Mouse (Mus musculus): ENCODE results near the gene Phrf1. TPM values are rescaled to one million over a fixed set of nuclear protein-coding genes. Genes with fewer than 3 reads are reported as not detected.

The Phrf1 gene
- polyA plus RNA-seq, 1 experiment from 2014 or later, result 78.3 TPM

GRCm38 (mm10) chr7:141264761-141265410 lies 36.3 kb downstream of the Phrf1 start:
- H3K4me3 ChIP-seq (replicated peaks), result peak overlapping the region; percentile 56
- H3K4me1 ChIP-seq, result peaks cover 24% of the 10 kb centered on the region
- ATAC-seq (replicated peaks; ENCODE audit: low FRiP score), result peak; percentile 73
- no peaks in the 10 kb centered on the region for H3K27me3 ChIP-seq
- H3K9me3 ChIP-seq (replicated peaks), result no peaks in the 10 kb centered on the region
- WGBS, result 33% methylated on average over 12 of the region's 12 CpGs
- H3K9ac ChIP-seq, result 0 out of 2 replicates have a peak overlapping the region, but pooled peaks have one; percentile 12
- H3K27ac ChIP-seq, result 0 out of 2 replicates have a peak overlapping the region, but pooled peaks have one; percentile 11
- peaks cover 45% of the 10 kb centered on the region for H3K36me3 ChIP-seq
- H3K4me2 ChIP-seq, result peak overlapping the region; percentile 86

GRCm38 (mm10) chr7:141265411-141265738 lies 36.8 kb downstream of the Phrf1 start:
- Histone ChIP-seq H3K27me3 (no peaks in the 10 kb centered on the region), H3K27ac (peak overlapping the region; percentile 11; the same call in 1 of the 2 replicates), H3K4me3 (replicated peaks) (peak overlapping the region; percentile 56), H3K9ac (0 out of 2 replicates have a peak overlapping the region, but pooled peaks have one; percentile 12), H3K4me1 (peaks cover 24% of the 10 kb centered on the region), H3K36me3 (peaks cover 40% of the 10 kb centered on the region), H3K9me3 (replicated peaks) (no peaks in the 10 kb centered on the region), H3K4me2 (peak overlapping the region; percentile 86)
- WGBS, result 31% methylated on average over 11 of the region's 11 CpGs
- 0 out of 2 replicates have a peak, but pooled peaks have one; percentile 23 for ATAC-seq (replicated peaks; ENCODE audit: low FRiP score)

GRCm38 (mm10) chr7:141265739-141266561 lies 37.4 kb downstream of the Phrf1 start, which contains the start of gene Irf7:
TSS of gene Irf7 (minus strand) at chr7:141266481.
- WGBS, result 4% methylated on average over 25 of the region's 25 CpGs
- ATAC-seq (replicated peaks; ENCODE audit: low FRiP score), result peak; percentile 71
- peak within 1 kb of the TSS; percentile 52 for H3K27ac ChIP-seq

GRCm38 (mm10) chr7:141268466-141269272 lies 40.1 kb downstream of the Phrf1 start:
- H3K27me3 ChIP-seq, result no peaks in the 10 kb centered on the region
- no peak overlapping the region for H3K4me2 ChIP-seq
- ATAC-seq (replicated peaks; ENCODE audit: low FRiP score), result no peak
- H3K9ac ChIP-seq, result no peak overlapping the region
- 71% methylated on average over 24 of the region's 24 CpGs for WGBS
- peaks cover 7% of the 10 kb centered on the region for H3K36me3 ChIP-seq
- H3K4me3 ChIP-seq (replicated peaks), result no peak overlapping the region
- H3K4me1 ChIP-seq, result peaks cover 24% of the 10 kb centered on the region
- no peaks in the 10 kb centered on the region for H3K9me3 ChIP-seq (replicated peaks)
- H3K27ac ChIP-seq, result no peak overlapping the region

More at GRCm38 (mm10) chr7:141265739-141266561, 37.4 kb downstream of the Phrf1 start, which contains the start of gene Irf7:
- Histone ChIP-seq H3K9me3 (replicated peaks) (no peaks in the 10 kb centered on the region), H3K9ac (peak within 1 kb of the TSS; percentile 49), H3K4me1 (peaks cover 24% of the 10 kb centered on the region), H3K36me3 (peaks cover 34% of the 10 kb centered on the region), H3K4me3 (replicated peaks) (peak within 1 kb of the TSS; percentile 56), H3K27me3 (no peaks in the 10 kb centered on the region), H3K4me2 (peak within 1 kb of the TSS; percentile 86)

GRCm38 (mm10) chr7:141269273-141269545 lies 40.6 kb downstream of the Phrf1 start:
- Histone ChIP-seq H3K4me1 (peaks cover 24% of the 10 kb centered on the region), H3K36me3 (peaks cover 2% of the 10 kb centered on the region; the same call in 1 of the 2 replicates), H3K27me3 (no peaks in the 10 kb centered on the region), H3K4me3 (replicated peaks) (no peak overlapping the region), H3K9me3 (replicated peaks) (no peaks in the 10 kb centered on the region), H3K4me2 (no peak overlapping the region), H3K9ac (no peak overlapping the region), H3K27ac (no peak overlapping the region)
- WGBS, result 76% methylated on average over 14 of the region's 14 CpGs
- ATAC-seq (replicated peaks; ENCODE audit: low FRiP score), result no peak

- no peaks in the 10 kb centered on the region for H3K36me3 ChIP-seq
- H3K4me2 ChIP-seq, result no peak overlapping the region
- ATAC-seq (replicated peaks; ENCODE audit: low FRiP score), result no peak
- H3K27ac ChIP-seq, result no peak overlapping the region
- no peak overlapping the region for H3K9ac ChIP-seq
- peaks cover 13% of the 10 kb centered on the region for H3K4me1 ChIP-seq
- no peaks in the 10 kb centered on the region for H3K27me3 ChIP-seq
- 88% methylated on average over 3 of the region's 3 CpGs for WGBS
- H3K4me3 ChIP-seq (replicated peaks), result no peak overlapping the region
- no peaks in the 10 kb centered on the region for H3K9me3 ChIP-seq (replicated peaks)
These were observed 42.0 kb downstream of the Phrf1 start for GRCm38 (mm10) chr7:141270631-141271030.

GRCm38 (mm10) chr7:141275356-141275755 lies 46.8 kb downstream of the Phrf1 start:
- Histone ChIP-seq H3K4me1 (peaks cover 41% of the 10 kb centered on the region), H3K27ac (no peak overlapping the region), H3K27me3 (no peaks in the 10 kb centered on the region), H3K9me3 (replicated peaks) (no peaks in the 10 kb centered on the region), H3K4me2 (no peak overlapping the region), H3K9ac (no peak overlapping the region), H3K4me3 (replicated peaks) (no peak overlapping the region), H3K36me3 (no peaks in the 10 kb centered on the region)
- ATAC-seq (replicated peaks; ENCODE audit: low FRiP score), result no peak
- WGBS, result 85% methylated on average over 9 of the region's 9 CpGs

- no peaks in the 10 kb centered on the region for H3K9me3 ChIP-seq (replicated peaks)
- H3K27me3 ChIP-seq, result no peaks in the 10 kb centered on the region
- ATAC-seq (replicated peaks; ENCODE audit: low FRiP score), result no peak
- peak within 1 kb of the TSS; percentile 52; the same call in 1 of the 2 replicates for H3K27ac ChIP-seq
- H3K4me1 ChIP-seq, result peaks cover 41% of the 10 kb centered on the region
- WGBS, result 31% methylated on average over 11 of the region's 11 CpGs
- H3K9ac ChIP-seq, result 0 out of 2 replicates have a peak within 1 kb of the TSS, but pooled peaks have one; percentile 12
- H3K36me3 ChIP-seq, result no peaks in the 10 kb centered on the region
- peak within 1 kb of the TSS; percentile 24 for H3K4me2 ChIP-seq
- no peak within 1 kb of the TSS for H3K4me3 ChIP-seq (replicated peaks)
These were observed 48.0 kb downstream of the Phrf1 start, which contains the start of gene Cdhr5 for GRCm38 (mm10) chr7:141276546-141276945. TSS of gene Cdhr5 (minus strand) at chr7:141276786.

- no peaks in the 10 kb centered on the region for H3K36me3 ChIP-seq
- H3K4me2 ChIP-seq, result peak overlapping the region; percentile 88
- H3K9ac ChIP-seq, result peak overlapping the region; percentile 23; the same call in 1 of the 2 replicates
- ATAC-seq (replicated peaks; ENCODE audit: low FRiP score), result no peak
- H3K4me3 ChIP-seq (replicated peaks), result peak overlapping the region; percentile 48
- WGBS, result 71% methylated on average over 11 of the region's 11 CpGs
- no peak overlapping the region for H3K27ac ChIP-seq
- no peaks in the 10 kb centered on the region for H3K27me3 ChIP-seq
- peaks cover 46% of the 10 kb centered on the region for H3K4me1 ChIP-seq
- H3K9me3 ChIP-seq (replicated peaks), result no peaks in the 10 kb centered on the region
These were observed 49.4 kb downstream of the Phrf1 start for GRCm38 (mm10) chr7:141277701-141278678.

GRCm38 (mm10) chr7:141278766-141279590 lies 50.4 kb downstream of the Phrf1 start, which contains the start of gene Sct:
TSS of gene Sct (minus strand) at chr7:141279133.
- H3K9me3 ChIP-seq (replicated peaks), result no peaks in the 10 kb centered on the region
- H3K9ac ChIP-seq, result peak within 1 kb of the TSS; percentile 51
- peaks cover 46% of the 10 kb centered on the region for H3K4me1 ChIP-seq
- WGBS, result 2% methylated on average over 46 of the region's 46 CpGs
- H3K4me3 ChIP-seq (replicated peaks), result peak within 1 kb of the TSS; percentile 48
- H3K27me3 ChIP-seq, result no peaks in the 10 kb centered on the region
- ATAC-seq (replicated peaks; ENCODE audit: low FRiP score), result peak; percentile 52
- H3K27ac ChIP-seq, result no peak within 1 kb of the TSS
- H3K4me2 ChIP-seq, result peak within 1 kb of the TSS; percentile 88
- no peaks in the 10 kb centered on the region for H3K36me3 ChIP-seq

Data from kidney, embryonic 15.5 days (tissue).